Mouse (Mus musculus) C2C12 (cell line): Measurements from ENCODE around the gene Apol10a.
"Not testable (repeated sequence)": the region's sequence is repeated elsewhere in the genome, so short reads cannot be mapped to it uniquely, and the experiment has no call there.

Experiments
- CTCF ChIP-seq: IDR thresholded peaks from one replicate; pipeline ENCODE4 v1.5.1; 2011; ENCODE audit not compliant: control insufficient read depth, insufficient read depth, insufficient read length
- MAX ChIP-seq: IDR thresholded peaks from one replicate; pipeline ENCODE4 v1.6.1; 2011; ENCODE audit warnings: mild to moderate bottlenecking, control low read depth
- MYOD1 ChIP-seq: IDR thresholded peaks from one replicate; pipeline ENCODE4 v1.6.1; 2011; ENCODE audit warnings: low read depth; ENCODE audit not compliant: control insufficient read depth, insufficient read length

- TF ChIP-seq CTCF, MAX, MYOD1: not testable (repeated sequence)
Observed at GRCm38 (mm10) chr15:77447392-77447791, 29.5 kb upstream of the Apol10a start, which contains the start of gene Apol7b.
